Mouse (Mus musculus) gastrocnemius, adult 8-10 months (tissue): Measurements from ENCODE around the gene Fgfr2. TPM values are rescaled to one million over a fixed set of nuclear protein-coding genes. Genes with fewer than 3 reads are reported as not detected.

ENCODE experiments used
- DNase-seq, 2 experiments: peaks; one replicate each; pipeline ENCODE4 v3.0.0; 2022; ENCODE audit warnings: low spot score in 2 of 2
- total RNA-seq, 4 experiments: library from RNA; stranded (reverse); gene quantifications; 2 replicates each; pipeline ENCODE4 v1.2.4; 2022

The Fgfr2 gene
- total RNA-seq, 4 experiments from 2014 or later: 0.17 to 1.3 (median 0.62) TPM

DNA sequence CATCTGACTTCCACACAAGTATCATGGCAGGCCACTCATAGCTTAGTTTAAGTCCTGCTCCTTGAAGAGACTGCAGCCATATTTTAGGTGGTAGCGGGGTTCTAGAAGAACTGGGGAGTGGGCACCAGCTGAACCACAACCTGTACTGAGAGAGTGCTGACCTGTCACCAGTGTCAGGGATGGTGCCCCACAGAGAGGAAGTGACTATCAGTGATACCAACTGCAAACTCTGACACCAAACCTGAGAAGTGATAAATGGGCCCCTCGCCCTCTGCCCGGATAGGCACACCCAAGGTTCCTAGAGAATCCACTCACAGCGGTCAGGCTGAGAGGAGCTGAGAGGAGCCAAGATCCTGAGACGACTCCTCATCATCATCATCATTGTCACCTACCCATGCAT, 318.2 kb downstream of the Fgfr2 start:
- DNase-seq: no peak

- DNase-seq: no peak
These were observed 318.7 kb downstream of the Fgfr2 start for GRCm38 (mm10) chr7:132804461-132804860.

GRCm38 (mm10) chr7:132803962-132804361, 319.2 kb downstream of the Fgfr2 start:
- peak in 1 of 2 experiments; percentile 31 for DNase-seq

DNA sequence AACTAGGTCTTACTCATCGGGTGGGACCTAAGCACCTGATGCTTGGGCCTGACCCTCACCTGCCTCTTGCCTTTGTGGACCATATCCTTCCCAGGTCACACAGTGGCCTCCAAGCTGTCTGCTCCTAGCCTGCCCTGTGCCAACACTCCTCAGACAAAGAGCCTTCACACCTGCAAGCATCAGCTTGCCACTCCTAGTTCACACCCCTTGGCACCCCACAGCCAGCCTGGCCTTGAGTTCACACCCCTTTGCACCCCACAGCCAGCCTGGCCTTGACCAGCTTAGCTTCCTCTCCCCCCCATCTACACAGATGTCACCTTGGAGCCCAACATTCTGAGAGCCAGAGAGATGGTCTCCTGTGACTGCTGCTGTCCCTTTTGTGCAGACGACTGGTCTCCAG, 319.8 kb downstream of the Fgfr2 start:
- DNase-seq: no peak

DNA sequence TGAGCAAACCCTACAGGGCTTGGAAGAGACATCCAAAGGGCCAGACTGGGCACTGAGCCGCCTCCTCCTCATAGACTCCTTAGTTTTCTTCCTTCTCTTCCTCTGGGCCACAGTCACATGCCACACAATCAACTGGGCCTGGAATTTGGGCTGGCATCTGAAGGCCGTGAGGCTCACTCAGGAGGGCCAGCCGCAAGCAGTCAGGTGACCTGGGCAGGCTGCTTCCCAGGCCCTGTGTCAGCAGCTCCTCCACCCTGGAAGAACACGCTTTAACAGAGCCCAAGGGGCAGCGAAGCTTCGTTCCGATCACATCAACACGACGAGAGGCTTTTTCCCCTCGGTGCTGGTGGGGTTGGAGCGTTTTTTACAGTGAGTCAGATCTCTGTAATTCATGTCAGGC, 320.5 kb downstream of the Fgfr2 start:
- DNase-seq: no peak

DNA sequence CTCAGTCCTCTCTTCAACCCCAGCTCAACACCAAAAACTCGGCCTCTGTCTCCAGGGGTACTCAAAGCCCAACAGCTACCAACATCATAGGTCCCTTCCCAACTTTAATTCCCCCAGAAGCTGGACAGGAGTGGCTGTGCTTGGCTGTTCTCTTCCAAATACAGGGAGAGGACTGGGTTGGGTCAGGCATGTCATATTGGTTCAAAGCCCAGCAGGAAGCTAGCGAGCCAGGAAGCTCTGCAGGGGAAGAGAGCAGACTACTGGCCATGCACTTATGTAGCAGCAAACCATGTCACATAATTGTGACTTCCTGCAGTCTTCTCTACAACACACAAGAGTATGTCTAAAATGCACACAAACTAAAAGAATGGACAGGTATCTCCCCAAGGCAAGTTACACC, 321.1 kb downstream of the Fgfr2 start:
- no peak for DNase-seq

- no peak for DNase-seq
These were observed 321.6 kb downstream of the Fgfr2 start for GRCm38 (mm10) chr7:132801509-132801908.

DNA sequence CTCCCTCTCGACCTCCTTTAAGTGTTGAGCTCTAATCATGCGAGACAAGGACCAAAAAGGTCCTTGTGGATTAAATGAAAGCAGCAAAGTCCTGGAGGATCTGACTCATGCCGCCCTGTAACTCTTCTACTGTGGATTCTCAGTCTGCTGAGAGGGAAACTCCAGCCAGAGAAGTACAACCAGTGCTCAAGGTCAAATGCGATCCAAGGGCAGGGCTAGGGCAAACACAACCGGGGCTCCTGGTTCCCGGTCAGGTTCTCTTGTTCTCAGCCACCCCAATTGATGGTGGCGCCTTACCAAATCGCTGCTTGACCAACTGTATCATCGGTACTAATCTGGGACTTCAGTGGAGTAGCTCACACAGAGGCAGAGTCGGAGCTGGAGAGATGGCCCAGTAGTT, 322.3 kb downstream of the Fgfr2 start:
- DNase-seq: no peak

GRCm38 (mm10) chr7:132799119-132800016, 323.8 kb downstream of the Fgfr2 start:
- no peak for DNase-seq

- no peak for DNase-seq
These were observed 328.0 kb downstream of the Fgfr2 start for GRCm38 (mm10) chr7:132795141-132795540.

GRCm38 (mm10) chr7:132793467-132793866, 329.7 kb downstream of the Fgfr2 start:
- DNase-seq: no peak

DNA sequence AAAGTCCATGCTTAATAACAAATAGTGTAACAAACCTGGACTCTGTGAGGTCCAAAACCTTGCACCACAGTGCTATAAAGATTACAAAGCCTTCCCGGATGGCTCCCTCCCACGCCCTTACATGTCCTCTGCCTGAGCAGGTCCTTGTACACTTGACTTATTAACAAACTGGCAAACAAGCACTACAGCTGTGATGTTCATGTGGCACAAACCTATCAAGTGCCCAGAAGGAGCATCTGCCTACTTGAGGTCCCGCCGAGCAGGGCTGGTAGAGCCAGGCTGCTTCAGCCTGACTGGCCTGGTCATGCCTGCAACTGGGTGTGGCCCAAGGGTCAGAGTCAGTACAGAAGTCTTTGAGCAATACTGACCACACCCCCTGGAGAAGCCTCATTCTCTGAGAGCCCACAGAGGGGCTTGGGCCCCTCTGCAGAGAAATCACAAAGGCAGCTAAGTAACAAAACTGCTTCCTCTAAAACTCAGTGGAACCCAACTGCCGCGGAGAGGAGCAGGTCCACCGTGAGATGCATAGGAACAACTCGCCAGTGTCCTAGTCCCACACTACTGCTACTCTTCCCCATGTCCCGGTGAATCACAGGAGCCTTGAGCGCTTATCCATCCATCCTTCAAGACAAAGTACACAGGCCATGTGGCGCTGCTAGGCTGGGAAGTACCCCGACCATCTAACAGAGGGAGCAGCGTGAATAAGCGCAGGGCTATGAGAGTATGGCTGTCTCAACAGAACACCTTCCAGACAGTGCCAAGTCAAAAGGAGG, 332.5 kb downstream of the Fgfr2 start:
- no peak for DNase-seq

GRCm38 (mm10) chr7:132788826-132789225, 334.3 kb downstream of the Fgfr2 start:
- no peak for DNase-seq

GRCm38 (mm10) chr7:132787496-132788190, 335.5 kb downstream of the Fgfr2 start:
- no peak for DNase-seq

DNA sequence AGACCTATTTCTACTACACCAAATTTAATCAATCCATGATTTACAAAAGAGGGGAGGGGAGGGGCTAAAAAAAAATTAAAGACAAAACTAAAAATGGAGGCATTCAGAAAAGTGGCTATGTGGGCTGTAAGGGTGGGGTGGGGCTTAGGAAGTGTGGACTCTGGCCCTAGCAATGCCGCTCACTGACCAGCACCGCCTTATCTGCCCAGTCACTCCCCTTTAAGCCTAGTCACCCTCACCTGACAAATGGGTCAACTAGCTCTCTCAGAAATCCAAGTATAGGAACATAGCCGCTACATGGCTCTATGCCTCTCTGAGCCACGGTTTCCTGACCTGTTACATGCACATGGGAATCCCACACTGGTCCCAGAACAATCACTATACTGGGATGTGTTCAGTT, 336.1 kb downstream of the Fgfr2 start:
- DNase-seq: no peak

DNA sequence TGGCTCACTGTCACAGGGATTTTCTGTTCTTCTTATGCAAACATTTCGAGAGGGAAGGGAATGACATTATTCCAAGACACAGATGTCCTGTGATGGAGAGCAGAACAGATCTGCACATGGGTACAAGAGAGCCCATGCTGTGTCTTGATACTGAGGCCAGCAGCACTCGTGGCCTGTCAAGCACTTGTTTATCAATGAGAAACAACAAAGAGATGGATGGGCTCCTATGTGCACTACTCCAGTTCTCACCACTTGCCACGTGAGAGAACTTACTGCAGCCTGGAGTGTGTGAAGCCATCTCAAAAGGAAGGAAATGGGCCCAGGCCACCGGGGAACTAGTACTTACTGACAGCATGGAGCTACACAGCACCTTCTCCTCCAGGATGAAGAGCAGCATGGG, 336.6 kb downstream of the Fgfr2 start:
- DNase-seq: no peak

GRCm38 (mm10) chr7:132786011-132786410, 337.1 kb downstream of the Fgfr2 start:
- DNase-seq: no peak

DNA sequence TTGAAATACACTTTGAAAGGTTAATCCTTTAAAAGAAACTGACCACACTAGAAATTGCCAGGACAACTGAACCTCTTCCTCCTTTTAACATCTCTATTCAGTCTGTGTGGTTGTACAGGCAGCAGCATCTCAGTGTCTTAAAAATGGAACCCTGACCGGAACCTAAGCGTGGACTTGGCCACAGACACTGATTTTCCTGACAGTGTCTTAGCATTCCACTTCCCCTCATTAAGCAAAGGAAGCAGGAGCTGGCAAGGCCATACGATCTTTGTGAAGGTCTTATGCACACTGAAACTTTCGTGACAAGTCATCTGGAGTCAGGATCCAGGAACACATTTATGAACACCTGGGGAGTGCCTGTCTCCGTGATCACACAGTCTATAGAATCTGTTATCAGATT, 339.0 kb downstream of the Fgfr2 start:
- DNase-seq: no peak

DNA sequence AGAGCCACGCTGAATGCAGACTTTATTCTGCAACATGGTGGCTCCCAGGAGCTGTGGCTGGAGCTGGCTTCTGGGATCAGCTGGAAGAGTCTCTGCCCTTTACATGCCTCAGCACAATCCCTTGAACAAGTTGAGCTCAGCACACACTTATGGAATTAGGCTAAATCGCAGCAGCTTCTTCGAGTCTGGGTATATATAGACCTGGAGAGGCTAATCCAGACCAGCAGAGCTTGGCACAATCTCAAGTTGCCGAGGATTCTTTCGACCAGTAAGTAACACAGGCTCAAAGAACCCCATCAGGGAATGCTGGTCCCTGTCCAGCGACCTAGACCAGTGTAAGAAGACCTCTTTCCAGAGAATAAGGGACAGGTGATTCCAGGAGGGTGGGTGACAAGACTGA, 341.3 kb downstream of the Fgfr2 start:
- peak in 1 of 2 experiments; percentile 61 for DNase-seq

GRCm38 (mm10) chr7:132781130-132781814, 341.9 kb downstream of the Fgfr2 start:
- DNase-seq: no peak

DNA sequence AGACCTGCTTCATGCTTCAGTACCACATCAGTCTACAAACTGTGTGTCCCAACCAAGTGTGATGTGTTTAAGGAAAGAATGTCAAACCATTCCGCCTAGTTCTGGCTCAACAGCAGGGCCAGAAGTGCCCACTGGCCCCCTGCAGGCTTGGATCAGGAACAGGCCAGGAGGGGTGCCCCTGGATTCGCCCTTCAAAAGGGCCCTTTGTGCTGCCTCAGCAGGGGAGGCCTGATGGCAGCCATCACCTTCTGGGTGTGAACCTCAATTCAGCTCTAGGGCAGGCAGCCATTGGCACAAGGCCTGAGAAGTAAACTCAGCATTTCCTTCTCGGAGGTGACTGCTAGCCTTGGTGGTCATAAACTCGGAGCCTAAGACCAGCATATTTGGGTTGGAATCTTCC, 342.5 kb downstream of the Fgfr2 start:
- DNase-seq: peak in 1 of 2 experiments; percentile 54
